Mouse (Mus musculus) testis, adult 2 months (tissue): ENCODE results near the gene Hbb-bt.

Experiments
- CTCF ChIP-seq: fragments of 200-500 bp; IDR thresholded peaks from 2 replicates; pipeline ENCODE4 v1.5.1; 2012; ENCODE audit warnings: low read depth, mild to moderate bottlenecking, inconsistent platforms, low read length, moderate library complexity; ENCODE audit not compliant: control insufficient read depth, insufficient read depth, insufficient replicate concordance
- POLR2A ChIP-seq: fragments of 200-500 bp; IDR thresholded peaks from 2 replicates; pipeline ENCODE4 v1.6.1; 2012; ENCODE audit warnings: low read depth, mild to moderate bottlenecking, inconsistent platforms, low read length, moderate library complexity; ENCODE audit not compliant: control insufficient read depth

- no peak for TF ChIP-seq CTCF
- TF ChIP-seq POLR2A: no peak
Measured at GRCm38 (mm10) chr7:103824597-103824996, 10.8 kb upstream of the Hbb-bt start.
